Mouse (Mus musculus): Measurements from ENCODE around the gene Clhc1. TPM values are rescaled to one million over a fixed set of nuclear protein-coding genes. Genes with fewer than 3 reads are reported as not detected.

Gene Clhc1
- polyA plus RNA-seq, 1 experiment from 2014 or later, result not detected

GRCm38 (mm10) chr11:29627706-29628105 is 80.0 kb downstream of the Clhc1 start:
- 94% methylated on average over 3 of the region's 3 CpGs for WGBS
- no peak overlapping the region for H3K4me3 ChIP-seq
- no peaks in the 10 kb centered on the region for H3K36me3 ChIP-seq
- no peak for ATAC-seq (ENCODE audit: low FRiP score)
- no peaks in the 10 kb centered on the region for H3K9me3 ChIP-seq (replicated peaks)
- no peaks in the 10 kb centered on the region for H3K27me3 ChIP-seq
- H3K4me2 ChIP-seq (replicated peaks), result no peak overlapping the region
- no peaks in the 10 kb centered on the region for H3K4me1 ChIP-seq
- no peak overlapping the region for H3K27ac ChIP-seq
- no peak overlapping the region for H3K9ac ChIP-seq

Other genes with a start within 250 kb of the Clhc1 start
- 82.6 and 89.8 TPM in 2 replicates for gene Ccdc88a, start 174.3 kb upstream of the Clhc1 start, polyA plus RNA-seq (2016; fragmentation: Nextera tagmentation; extraction: Ambion mirVana)
- 19.0 and 19.6 TPM in 2 replicates for gene Prorsd1, start 32.9 kb upstream of the Clhc1 start, polyA plus RNA-seq (2016; fragmentation: Nextera tagmentation; extraction: Ambion mirVana)
- gene Mtif2, start 21.5 kb upstream of the Clhc1 start, polyA plus RNA-seq (2016; fragmentation: Nextera tagmentation; extraction: Ambion mirVana), result 54.7 and 54.8 TPM in 2 replicates
- 662 and 771 TPM in 2 replicates for gene Rps27a, start 159 bp downstream of the Clhc1 start, polyA plus RNA-seq (2016; fragmentation: Nextera tagmentation; extraction: Ambion mirVana)
- gene Rtn4, start 145.0 kb downstream of the Clhc1 start, polyA plus RNA-seq (2016; fragmentation: Nextera tagmentation; extraction: Ambion mirVana), result 115 and 117 TPM in 2 replicates